Mouse (Mus musculus) hindbrain, embryonic 14.5 days (tissue): ENCODE measurements around the gene Egln3. TPM values are rescaled to one million over a fixed set of nuclear protein-coding genes. Genes with fewer than 3 reads are reported as not detected.

ENCODE experiments used
- ATAC-seq: fragments of 200-750 bp; cut with Nextera tagmentation; 2 replicates; pipeline ENCODE4 v1.8.0; 2017; ENCODE audit warnings: moderate number of reproducible peaks, mild to moderate bottlenecking, moderate TSS enrichment, moderate library complexity; ENCODE audit not compliant: low FRiP score
- DNase-seq: peaks from one replicate; pipeline ENCODE4 v3.0.0-alpha.2; 2015; ENCODE audit warnings: low spot score
- H3K27ac ChIP-seq: fragments of 300-500 bp; sonication (generic); 2 replicates; pipeline ENCODE4 v1.5.1; 2014; ENCODE audit warnings: mild to moderate bottlenecking, moderate library complexity
- H3K27me3 ChIP-seq: fragments of 300-500 bp; sonication (generic); 2 replicates; pipeline ENCODE4 v1.6.1; 2014; ENCODE audit warnings: mild to moderate bottlenecking, low read length, mixed read lengths; ENCODE audit not compliant: control insufficient read depth, insufficient read depth
- H3K36me3 ChIP-seq: fragments of 300-500 bp; sonication (generic); replicated peaks from 2 replicates; pipeline ENCODE4 v1.6.1; 2014; ENCODE audit not compliant: control insufficient read depth, insufficient read depth
- H3K4me1 ChIP-seq: fragments of 300-500 bp; sonication (generic); replicated peaks from 2 replicates; pipeline ENCODE4 v1.6.1; 2014; ENCODE audit warnings: antibody characterized with exemption, low read length, mixed read lengths; ENCODE audit not compliant: control insufficient read depth, insufficient read depth
- H3K4me2 ChIP-seq: fragments of 300-500 bp; sonication (generic); replicated peaks from 2 replicates; pipeline ENCODE4 v1.6.1; 2014; ENCODE audit warnings: mild to moderate bottlenecking, moderate library complexity
- H3K4me3 ChIP-seq: fragments of 300-500 bp; sonication (generic); replicated peaks from 2 replicates; pipeline ENCODE4 v1.5.1; 2014; ENCODE audit warnings: mild to moderate bottlenecking, low read length
- H3K9ac ChIP-seq: fragments of 300-500 bp; sonication (generic); 2 replicates; pipeline ENCODE4 v1.6.1; 2014
- H3K9me3 ChIP-seq: fragments of 300-500 bp; sonication (generic); 2 replicates; pipeline ENCODE4 v1.6.1; 2016; ENCODE audit warnings: low read length; ENCODE audit not compliant: control insufficient read depth
- WGBS: fragments of 180-500 bp; shearing (Covaris S2); extraction: QIAGEN DNeasy Blood & Tissue Kit; methylation state at CpG from one replicate; pipeline ENCODE4 v1.1.7; 2014; 5-methylcytosine and 5-hydroxymethylcytosine counted together
- polyA plus RNA-seq: library from polyadenylated mRNA; unstranded; fragments of >200 nt; fragmentation: Nextera tagmentation; extraction: Ambion mirVana; gene quantifications from 2 replicates; pipeline ENCODE4 v1.2.1, GENCODE M21; 2014

The Egln3 gene
- polyA plus RNA-seq, 1 experiment from 2014 or later = 6.5 TPM

- 12% methylated on average over 5 of the region's 5 CpGs for WGBS
Measured at GRCm38 (mm10) chr12:54161468-54162202, 42.0 kb downstream of the Egln3 start.

GRCm38 (mm10) chr12:54160279-54160678, 43.4 kb downstream of the Egln3 start:
- ATAC-seq = no peak
- Histone ChIP-seq H3K9ac (no peak overlapping the region), H3K9me3 (peaks cover 10% of the 10 kb centered on the region), H3K4me1 (peaks cover 17% of the 10 kb centered on the region), H3K27ac (no peak overlapping the region), H3K4me3 (no peak overlapping the region), H3K4me2 (no peak overlapping the region), H3K36me3 (no peaks in the 10 kb centered on the region), H3K27me3 (peaks cover 26% of the 10 kb centered on the region; the same call in 1 of the 2 replicates)
- WGBS = 79% methylated on average over 2 of the region's 2 CpGs
- DNase-seq = no peak

More at GRCm38 (mm10) chr12:54161468-54162202, 42.0 kb downstream of the Egln3 start:
- ATAC-seq (no peak), DNase-seq (no peak)
- H3K4me3 ChIP-seq = no peak overlapping the region
- H3K4me2 ChIP-seq = no peak overlapping the region
- no peak overlapping the region for H3K27ac ChIP-seq
- peaks cover 26% of the 10 kb centered on the region; the same call in 1 of the 2 replicates for H3K27me3 ChIP-seq
- no peaks in the 10 kb centered on the region for H3K36me3 ChIP-seq
- no peak overlapping the region for H3K9ac ChIP-seq
- peaks cover 3% of the 10 kb centered on the region; the same call in 1 of the 2 replicates for H3K9me3 ChIP-seq
- peaks cover 17% of the 10 kb centered on the region for H3K4me1 ChIP-seq

DNA sequence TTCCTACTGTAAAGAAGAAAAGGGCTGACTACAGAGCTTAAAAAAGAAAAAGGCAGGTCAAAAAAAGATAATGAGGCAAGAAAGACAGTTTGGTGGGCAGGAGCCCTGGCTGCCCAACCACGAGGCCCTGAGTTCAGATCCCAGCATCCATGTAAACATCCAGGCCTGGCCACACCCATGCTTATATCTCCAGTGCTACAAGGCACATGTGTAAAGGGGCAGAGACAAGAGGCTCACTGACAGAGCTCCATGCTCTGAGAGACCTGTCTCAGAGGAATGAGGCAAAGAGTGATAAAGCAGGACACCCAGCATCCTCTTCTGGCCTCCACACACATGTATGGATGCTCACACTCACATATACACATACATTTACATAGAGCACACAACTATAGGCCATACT, 48.9 kb downstream of the Egln3 start:
- DNase-seq = no peak
- ATAC-seq = no peak
- H3K9me3 ChIP-seq = peaks cover 10% of the 10 kb centered on the region
- H3K4me3 ChIP-seq = no peak overlapping the region
- no peaks in the 10 kb centered on the region for H3K27me3 ChIP-seq
- H3K4me2 ChIP-seq = no peak overlapping the region
- no peaks in the 10 kb centered on the region for H3K4me1 ChIP-seq
- 88% methylated on average over 1 of the region's 1 CpGs for WGBS
- H3K27ac ChIP-seq = no peak overlapping the region
- no peak overlapping the region for H3K9ac ChIP-seq
- no peaks in the 10 kb centered on the region for H3K36me3 ChIP-seq

- H3K27ac ChIP-seq = no peak overlapping the region
- ATAC-seq (0 out of 2 replicates have a peak, but pooled peaks have one; percentile 40), DNase-seq (no peak)
- WGBS = 18% methylated on average over 12 of the region's 12 CpGs
- H3K9ac ChIP-seq = no peak overlapping the region
- no peak overlapping the region for H3K4me3 ChIP-seq
- no peaks in the 10 kb centered on the region for H3K9me3 ChIP-seq
- H3K4me1 ChIP-seq = 0 out of 2 replicates have a peak, but pooled peaks cover 5% of the 10 kb centered on the region
- no peaks in the 10 kb centered on the region for H3K27me3 ChIP-seq
- H3K4me2 ChIP-seq = peak overlapping the region; percentile 22; the same call in 1 of the 2 replicates
- no peaks in the 10 kb centered on the region for H3K36me3 ChIP-seq
Measured at GRCm38 (mm10) chr12:54146943-54147556, 56.6 kb downstream of the Egln3 start.
